Mouse (Mus musculus) cerebral cortex, adult 2 months (tissue): ENCODE measurements around the gene Abl1.

ENCODE experiments used
- WGBS: fragments of 180-500 bp; shearing (Covaris S2); methylation state at CpG from one replicate; pipeline ENCODE4 v1.1.7; 2018; 5-methylcytosine and 5-hydroxymethylcytosine counted together

Gene Abl1

GRCm38 (mm10) chr2:31689045-31689444 lies 869 bp downstream of the Abl1 start:
- under 1% methylated on average over 12 of the region's 12 CpGs for WGBS

- 53% methylated on average over 3 of the region's 3 CpGs for WGBS
Measured at GRCm38 (mm10) chr2:31690063-31690462, 1.9 kb downstream of the Abl1 start.

GRCm38 (mm10) chr2:31700545-31701446 lies 12.6 kb downstream of the Abl1 start:
- WGBS, result 59% methylated on average over 7 of the region's 7 CpGs

GRCm38 (mm10) chr2:31706531-31706930 lies 18.4 kb downstream of the Abl1 start:
- WGBS, result 73% methylated on average over 2 of the region's 2 CpGs

- 73% methylated on average over 2 of the region's 2 CpGs for WGBS
Measured at GRCm38 (mm10) chr2:31712716-31713115, 24.5 kb downstream of the Abl1 start.

GRCm38 (mm10) chr2:31713813-31714212 lies 25.6 kb downstream of the Abl1 start:
- WGBS, result 63% methylated on average over 3 of the region's 3 CpGs

- 95% methylated on average over 4 of the region's 4 CpGs for WGBS
Measured at GRCm38 (mm10) chr2:31714780-31715179, 26.6 kb downstream of the Abl1 start.

- WGBS, result 67% methylated on average over 7 of the region's 7 CpGs
Measured at GRCm38 (mm10) chr2:31715985-31716384, 27.8 kb downstream of the Abl1 start.

- WGBS, result 87% methylated on average over 6 of the region's 6 CpGs
Measured at GRCm38 (mm10) chr2:31719202-31719880, 31.2 kb downstream of the Abl1 start.

GRCm38 (mm10) chr2:31719944-31720343 lies 31.8 kb downstream of the Abl1 start:
- 47% methylated on average over 2 of the region's 2 CpGs for WGBS

- 50% methylated on average over 4 of the region's 4 CpGs for WGBS
Measured at GRCm38 (mm10) chr2:31720783-31721182, 32.6 kb downstream of the Abl1 start.

GRCm38 (mm10) chr2:31724730-31725490 lies 36.7 kb downstream of the Abl1 start:
- WGBS, result 91% methylated on average over 7 of the region's 7 CpGs

GRCm38 (mm10) chr2:31727576-31728277 lies 39.6 kb downstream of the Abl1 start:
- WGBS, result 47% methylated on average over 9 of the region's 9 CpGs

- 72% methylated on average over 5 of the region's 5 CpGs for WGBS
Measured at GRCm38 (mm10) chr2:31730640-31731039, 42.5 kb downstream of the Abl1 start.

GRCm38 (mm10) chr2:31732497-31732896 lies 44.3 kb downstream of the Abl1 start:
- 85% methylated on average over 3 of the region's 3 CpGs for WGBS

GRCm38 (mm10) chr2:31733558-31733957 lies 45.4 kb downstream of the Abl1 start:
- 72% methylated on average over 5 of the region's 5 CpGs for WGBS

GRCm38 (mm10) chr2:31739041-31739440 lies 50.9 kb downstream of the Abl1 start:
- 58% methylated on average over 3 of the region's 3 CpGs for WGBS

- WGBS, result 45% methylated on average over 1 of the region's 1 CpGs
Measured at GRCm38 (mm10) chr2:31741728-31742127, 53.6 kb downstream of the Abl1 start.

- WGBS, result 28% methylated on average over 7 of the region's 7 CpGs
Measured at GRCm38 (mm10) chr2:31742134-31742533, 54.0 kb downstream of the Abl1 start.

GRCm38 (mm10) chr2:31746835-31747234 lies 58.7 kb downstream of the Abl1 start:
- WGBS, result 68% methylated on average over 4 of the region's 4 CpGs

- 42% methylated on average over 10 of the region's 10 CpGs for WGBS
Measured at GRCm38 (mm10) chr2:31749046-31749709, 61.0 kb downstream of the Abl1 start.
